Mouse (Mus musculus): Measurements from ENCODE around the gene Tmem143.

DNA sequence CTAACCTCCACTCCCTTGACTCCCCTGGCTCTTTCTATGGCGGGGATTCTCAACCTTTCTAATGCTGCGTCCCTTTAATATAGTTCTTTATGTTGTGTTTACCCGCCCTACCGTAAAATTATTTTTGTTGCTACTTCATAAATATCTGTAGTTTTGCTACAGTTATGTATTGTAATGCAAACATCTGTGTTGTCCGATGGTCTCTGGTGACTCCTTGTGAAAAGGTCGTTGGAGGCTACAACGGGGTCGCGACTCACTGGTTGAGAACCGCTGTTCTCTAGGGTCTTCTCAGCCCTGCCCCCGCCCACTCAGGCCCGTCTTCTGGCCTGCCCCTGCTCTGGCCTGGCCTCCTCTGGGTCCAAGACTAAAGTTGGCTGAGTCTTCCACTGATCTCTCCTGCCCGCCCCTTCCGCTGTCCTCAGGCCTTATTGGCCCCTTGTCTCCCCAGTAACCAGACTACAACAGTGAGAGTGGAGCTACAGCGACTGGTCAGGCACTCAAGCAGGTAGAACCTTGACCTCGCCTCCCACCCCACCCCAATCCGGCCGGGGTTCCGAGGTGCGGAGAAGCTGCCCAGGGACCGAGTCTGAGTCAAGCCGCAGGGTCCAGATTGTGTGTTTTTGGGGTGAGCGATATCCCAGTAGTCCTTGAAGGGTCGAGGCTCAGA lies 27.2 kb downstream of the Tmem143 start, which contains the start of gene Ccdc114:
- TF ChIP-seq CTCF (IDR thresholded peaks at IDR 0.05; ENCODE audit: low read depth), result no peak
- TF ChIP-seq EP300 (optimal IDR thresholded peaks at IDR 0.05), result no peak

All from stomach, postnatal 0 days (tissue).